ENCODE assay signal across 8 mouse cellular contexts in the genomic region with DNA sequence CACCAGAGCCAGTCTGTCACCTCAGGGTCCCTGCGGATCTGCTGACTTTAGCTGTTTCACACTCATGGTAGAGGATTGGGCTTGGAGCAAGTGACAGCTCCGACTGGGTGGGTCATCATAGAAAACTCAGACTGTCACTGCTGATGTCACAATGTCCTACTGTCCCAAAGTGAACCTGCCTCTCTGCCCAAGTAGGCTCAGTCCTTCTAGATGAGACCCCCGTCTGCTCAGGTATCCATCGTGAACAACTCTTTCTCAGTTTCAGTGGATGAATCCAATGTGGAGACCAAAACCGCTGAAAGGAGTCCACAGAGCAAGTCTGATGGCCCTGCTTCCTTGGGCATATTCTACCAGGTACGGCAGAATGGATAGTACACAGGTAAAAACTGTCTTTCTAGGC. TPM values are rescaled to one million over a fixed set of nuclear protein-coding genes. Genes with fewer than 3 reads are reported as not detected.
DNase-seq lines count a peak whose midpoint lies in the region; ATAC-seq lines count a peak whose summit lies in the region.

Dcun1d1 (minus strand) TSS at position 101 of the 400 bp plus-strand sequence.

- peaks cover 8% of the 10 kb centered on the region for H3K36me3 ChIP-seq in intestine, embryonic 14.5 days (ENCODE audit: control insufficient read depth, insufficient read depth, low read length)

- no peak within 1 kb of the TSS for H3K4me3 ChIP-seq in intestine, embryonic 14.5 days (ENCODE audit: low read depth, low read length)

- H3K9me3 ChIP-seq in intestine, embryonic 14.5 days (ENCODE audit: control insufficient read depth, low read length), result no peaks in the 10 kb centered on the region

- H3K9ac ChIP-seq in intestine, embryonic 14.5 days (ENCODE audit: low read length), result no peak within 1 kb of the TSS

- no peak for ATAC-seq in intestine, embryonic 14.5 days (replicated peaks; ENCODE audit: low FRiP score, low TSS enrichment, low read depth)
- no peak for ATAC-seq in megakaryocyte-erythroid progenitor cell, adult 5-6 weeks (replicated peaks; ENCODE audit: low FRiP score, low TSS enrichment, poor library complexity, severe bottlenecking)

- H3K4me2 ChIP-seq in intestine, embryonic 14.5 days (ENCODE audit: low read length), result no peak within 1 kb of the TSS

- peaks cover 11% of the 10 kb centered on the region for H3K4me1 ChIP-seq in intestine, embryonic 14.5 days (replicated peaks; ENCODE audit: control insufficient read depth, insufficient read depth, low read length)

- no peaks in the 10 kb centered on the region for H3K27me3 ChIP-seq in intestine, embryonic 14.5 days (replicated peaks; ENCODE audit: control insufficient read depth, insufficient read depth, low read length)

- H3K27ac ChIP-seq in intestine, embryonic 14.5 days (ENCODE audit: low read depth), result no peak within 1 kb of the TSS

- no peak for DNase-seq in frontal cortex, adult 2 months (ENCODE audit: extremely low spot score in 1 of 2, low spot score in 1 of 2)
- DNase-seq in frontal cortex, postnatal 10 days (ENCODE audit: low spot score in 2 of 2), result no peak
- DNase-seq in adrenal gland, postnatal 14 days, result no peak
- no peak for DNase-seq in gastrocnemius, postnatal 10 days
- DNase-seq in intestine, embryonic 14.5 days (ENCODE audit: low spot score), result no peak
- no peak for DNase-seq in cerebellum, postnatal 14 days
- DNase-seq in retina, embryonic 14.5 days (ENCODE audit: low spot score), result no peak

- WGBS in intestine, embryonic 14.5 days, result 94% methylated on average over 6 of the region's 6 CpGs

RNA-seq across cellular contexts. Expression of gene Dcun1d1, which starts in this region (rescaled TPM):
- polyA plus RNA-seq in frontal cortex, adult 2 months (2012; rRNA removed), result 38.9 and 40.7 TPM in 2 replicates
- total RNA-seq in adrenal gland, postnatal 14 days (2021), result 57.7 and 60.2 TPM in 2 replicates
- total RNA-seq in gastrocnemius, postnatal 10 days (2021), result 10 to 100 TPM; 75.4 to 78.0 TPM
- 79.1 and 86.6 TPM in 2 replicates for polyA plus RNA-seq in intestine, embryonic 14.5 days (2014; fragmentation: Nextera tagmentation; extraction: Ambion mirVana)
- 71.7 and 71.9 TPM in 2 replicates for total RNA-seq in megakaryocyte-erythroid progenitor cell, adult 5-6 weeks (2014; fragmentation: Nextera tagmentation)
- total RNA-seq in megakaryocyte-erythroid progenitor cell, adult 5-6 weeks (2017), result 259 and 282 TPM in 2 replicates
